Mouse (Mus musculus): ENCODE results near the gene AU040320. TPM values are rescaled to one million over a fixed set of nuclear protein-coding genes. Genes with fewer than 3 reads are reported as not detected.

The AU040320 gene
- polyA plus RNA-seq, 1 experiment from 2014 or later: 20.9 TPM

GRCm38 (mm10) chr4:126750863-126751555 lies 2.3 kb upstream of the AU040320 start:
- H3K4me2 ChIP-seq: peak overlapping the region; percentile 93; the same call in 1 of the 2 replicates
- peaks cover 7% of the 10 kb centered on the region; the same call in 1 of the 2 replicates for H3K4me1 ChIP-seq (ENCODE audit: insufficient read depth)
- no peak for DNase-seq
- no peak for TF ChIP-seq CTCF (IDR thresholded peaks at IDR 0.05; ENCODE audit: low read depth)
- no peaks in the 10 kb centered on the region for H3K27me3 ChIP-seq (ENCODE audit: insufficient read depth, low read length)
- 73% methylated on average over 8 of the region's 8 CpGs for WGBS
- H3K36me3 ChIP-seq (ENCODE audit: insufficient read depth): peaks cover 39% of the 10 kb centered on the region
- H3K9me3 ChIP-seq (ENCODE audit: low read depth, low read length): no peaks in the 10 kb centered on the region
- H3K4me3 ChIP-seq (ENCODE audit: low read depth, low read length): no peak overlapping the region
- no peak overlapping the region for H3K9ac ChIP-seq
- H3K27ac ChIP-seq (ENCODE audit: low read depth): no peak overlapping the region
- ATAC-seq (ENCODE audit: insufficient read depth): no peak

GRCm38 (mm10) chr4:126751556-126752023 lies 1.8 kb upstream of the AU040320 start:
- Histone ChIP-seq H3K36me3 (ENCODE audit: insufficient read depth) (peaks cover 33% of the 10 kb centered on the region), H3K4me1 (ENCODE audit: insufficient read depth) (peaks cover 7% of the 10 kb centered on the region; the same call in 1 of the 2 replicates), H3K27me3 (ENCODE audit: insufficient read depth, low read length) (no peaks in the 10 kb centered on the region), H3K27ac (ENCODE audit: low read depth) (no peak overlapping the region), H3K9me3 (ENCODE audit: low read depth, low read length) (no peaks in the 10 kb centered on the region), H3K9ac (peak overlapping the region; percentile 64; the same call in 1 of the 2 replicates), H3K4me2 (peak overlapping the region; percentile 93), H3K4me3 (ENCODE audit: low read depth, low read length) (peak overlapping the region; percentile 88)
- 45% methylated on average over 10 of the region's 10 CpGs for WGBS
- ATAC-seq (ENCODE audit: insufficient read depth) (no peak), DNase-seq (no peak)
- no peak for TF ChIP-seq CTCF (IDR thresholded peaks at IDR 0.05; ENCODE audit: low read depth)

- Histone ChIP-seq H3K4me2 (peak overlapping the region; percentile 93), H3K4me3 (ENCODE audit: low read depth, low read length) (peak overlapping the region; percentile 88), H3K4me1 (ENCODE audit: insufficient read depth) (peaks cover 7% of the 10 kb centered on the region; the same call in 1 of the 2 replicates), H3K9ac (peak overlapping the region; percentile 64), H3K36me3 (ENCODE audit: insufficient read depth) (peaks cover 28% of the 10 kb centered on the region), H3K9me3 (ENCODE audit: low read depth, low read length) (no peaks in the 10 kb centered on the region), H3K27me3 (ENCODE audit: insufficient read depth, low read length) (no peaks in the 10 kb centered on the region), H3K27ac (ENCODE audit: low read depth) (no peak overlapping the region)
- TF ChIP-seq CTCF (IDR thresholded peaks at IDR 0.05; ENCODE audit: low read depth): 0 out of 2 replicates have a peak, but pooled peaks have one; percentile 5
- no peak for DNase-seq
- 8% methylated on average over 13 of the region's 13 CpGs for WGBS
- no peak for ATAC-seq (ENCODE audit: insufficient read depth)
Observed at GRCm38 (mm10) chr4:126752024-126752607, 1.2 kb upstream of the AU040320 start.

- DNase-seq: peak; percentile 49
- no peaks in the 10 kb centered on the region for H3K9me3 ChIP-seq (ENCODE audit: low read depth, low read length)
- peaks cover 7% of the 10 kb centered on the region; the same call in 1 of the 2 replicates for H3K4me1 ChIP-seq (ENCODE audit: insufficient read depth)
- no peaks in the 10 kb centered on the region for H3K27me3 ChIP-seq (ENCODE audit: insufficient read depth, low read length)
- no peak for TF ChIP-seq CTCF (IDR thresholded peaks at IDR 0.05; ENCODE audit: low read depth)
- ATAC-seq (ENCODE audit: insufficient read depth): no peak
- H3K4me2 ChIP-seq: peak overlapping the region; percentile 93
- H3K36me3 ChIP-seq (ENCODE audit: insufficient read depth): peaks cover 27% of the 10 kb centered on the region
- peak overlapping the region; percentile 96; the same call in 1 of the 2 replicates for H3K27ac ChIP-seq (ENCODE audit: low read depth)
- H3K9ac ChIP-seq: peak overlapping the region; percentile 64
- WGBS: under 1% methylated on average over 23 of the region's 23 CpGs
- peak overlapping the region; percentile 88 for H3K4me3 ChIP-seq (ENCODE audit: low read depth, low read length)
Observed at GRCm38 (mm10) chr4:126752608-126753141, 669 bp upstream of the AU040320 start.

GRCm38 (mm10) chr4:126754231-126754611 lies 877 bp downstream of the AU040320 start:
- peaks cover 7% of the 10 kb centered on the region; the same call in 1 of the 2 replicates for H3K4me1 ChIP-seq (ENCODE audit: insufficient read depth)
- no peaks in the 10 kb centered on the region for H3K27me3 ChIP-seq (ENCODE audit: insufficient read depth, low read length)
- no peaks in the 10 kb centered on the region for H3K9me3 ChIP-seq (ENCODE audit: low read depth, low read length)
- H3K4me3 ChIP-seq (ENCODE audit: low read depth, low read length): peak overlapping the region; percentile 88
- H3K4me2 ChIP-seq: peak overlapping the region; percentile 93
- DNase-seq: no peak
- H3K27ac ChIP-seq (ENCODE audit: low read depth): peak overlapping the region; percentile 96
- H3K36me3 ChIP-seq (ENCODE audit: insufficient read depth): peaks cover 25% of the 10 kb centered on the region; the same call in 1 of the 2 replicates
- no peak for TF ChIP-seq CTCF (IDR thresholded peaks at IDR 0.05; ENCODE audit: low read depth)
- peak overlapping the region; percentile 64 for H3K9ac ChIP-seq
- no peak for ATAC-seq (ENCODE audit: insufficient read depth)
- WGBS: under 1% methylated on average over 12 of the region's 12 CpGs

GRCm38 (mm10) chr4:126754736-126755374 lies 1.5 kb downstream of the AU040320 start:
- DNase-seq (no peak), ATAC-seq (ENCODE audit: insufficient read depth) (no peak)
- Histone ChIP-seq H3K27ac (ENCODE audit: low read depth) (peak overlapping the region; percentile 96), H3K4me2 (peak overlapping the region; percentile 93), H3K36me3 (ENCODE audit: insufficient read depth) (peaks cover 25% of the 10 kb centered on the region; the same call in 1 of the 2 replicates), H3K4me1 (ENCODE audit: insufficient read depth) (peaks cover 7% of the 10 kb centered on the region; the same call in 1 of the 2 replicates), H3K4me3 (ENCODE audit: low read depth, low read length) (peak overlapping the region; percentile 88), H3K9ac (peak overlapping the region; percentile 64; the same call in 1 of the 2 replicates), H3K9me3 (ENCODE audit: low read depth, low read length) (no peaks in the 10 kb centered on the region), H3K27me3 (ENCODE audit: insufficient read depth, low read length) (no peaks in the 10 kb centered on the region)
- WGBS: 20% methylated on average over 12 of the region's 12 CpGs
- no peak for TF ChIP-seq CTCF (IDR thresholded peaks at IDR 0.05; ENCODE audit: low read depth)
